Mouse (Mus musculus) CH12.LX (cell line): ENCODE measurements around the gene Rlf. TPM values are rescaled to one million over a fixed set of nuclear protein-coding genes. Genes with fewer than 3 reads are reported as not detected.

Experiments
- DNase-seq: peaks from one replicate; pipeline ENCODE4 v3.0.0-alpha.2; 2013; ENCODE audit errors: extremely low read depth
- H3K27ac ChIP-seq: 2 replicates; pipeline ENCODE4 v1.5.1; 2012; ENCODE audit warnings: low read depth, mild to moderate bottlenecking, control low read depth, moderate library complexity; ENCODE audit not compliant: insufficient read depth
- H3K27me3 ChIP-seq: replicated peaks from 2 replicates; pipeline ENCODE3; 2012; ENCODE audit warnings: inconsistent platforms
- H3K36me3 ChIP-seq, 2 experiments: replicated peaks in 1 of 2; 2 replicates each; pipeline versions ENCODE3 to v1.6.1; 2012; ENCODE audit warnings: inconsistent platforms in 1 of 2, low read length in 1 of 2, mild to moderate bottlenecking in 1 of 2, mixed read lengths in 1 of 2, moderate library complexity in 1 of 2; ENCODE audit not compliant: control insufficient read depth in 1 of 2, insufficient read depth in 1 of 2
- H3K4me1 ChIP-seq, 2 experiments: 2 replicates each; pipeline ENCODE4 v1.6.1; 2012; ENCODE audit warnings: inconsistent platforms in 1 of 2, moderate library complexity in 1 of 2; ENCODE audit not compliant: insufficient read depth in 2 of 2, control insufficient read depth in 1 of 2
- H3K4me2 ChIP-seq: 2 replicates; pipeline ENCODE4 v1.6.1; 2012; ENCODE audit warnings: low read depth, mild to moderate bottlenecking, control low read depth; ENCODE audit not compliant: poor library complexity, insufficient read depth, severe bottlenecking
- H3K4me3 ChIP-seq, 3 experiments: fragments of 150-350 bp in 1 of 3; sonication (generic) in 1 of 3; replicated peaks in 1 of 3; 2 replicates each; pipeline versions ENCODE3 to v1.5.1; 2011 to 2012; ENCODE audit warnings: low read depth in 2 of 3, low read length in 2 of 3, mild to moderate bottlenecking in 2 of 3, moderate library complexity in 2 of 3, control low read depth in 1 of 3, improper control_type of control experiment in 1 of 3, inconsistent platforms in 1 of 3, mixed read lengths in 1 of 3; ENCODE audit not compliant: poor library complexity in 1 of 3
- H3K79me2 ChIP-seq: replicated peaks from 2 replicates; pipeline ENCODE4 v1.6.1; 2012; ENCODE audit warnings: mild to moderate bottlenecking, moderate library complexity; ENCODE audit not compliant: control insufficient read depth, poor library complexity, insufficient read depth, severe bottlenecking; ENCODE audit errors: extremely low read depth
- H3K9ac ChIP-seq: 2 replicates; pipeline ENCODE4 v1.6.1; 2012; ENCODE audit warnings: low read depth, mild to moderate bottlenecking, control low read depth, moderate library complexity; ENCODE audit not compliant: insufficient read depth
- H3K9me3 ChIP-seq: replicated peaks from 2 replicates; pipeline ENCODE3; 2012; ENCODE audit warnings: low read length, inconsistent platforms, mixed read lengths
- BHLHE40 ChIP-seq: IDR thresholded peaks from 2 replicates; pipeline ENCODE4 v1.6.1; 2011; ENCODE audit warnings: mild to moderate bottlenecking, low read depth, low read length, improper control_type of control experiment
- CHD1 ChIP-seq: IDR thresholded peaks from 2 replicates; pipeline ENCODE4 v1.6.1; 2012; ENCODE audit warnings: low read depth, low read length, improper control_type of control experiment, inconsistent platforms
- CHD2 ChIP-seq: IDR thresholded peaks from 2 replicates; pipeline ENCODE4 v1.6.1; 2011; ENCODE audit warnings: low read length, improper control_type of control experiment
- CTCF ChIP-seq, 2 experiments: IDR thresholded peaks in 1 of 2; conservative IDR thresholded peaks in 1 of 2; 2 replicates each; pipeline ENCODE4 v1.5.1; 2011 to 2012; ENCODE audit warnings: low read depth in 2 of 2, low read length in 2 of 2, improper control_type of control experiment in 1 of 2, inconsistent platforms in 1 of 2, mild to moderate bottlenecking in 1 of 2, moderate library complexity in 1 of 2
- E2F4 ChIP-seq: IDR thresholded peaks from 2 replicates; pipeline ENCODE4 v1.6.1; 2011; ENCODE audit warnings: low read depth, low read length, improper control_type of control experiment; ENCODE audit not compliant: insufficient replicate concordance
- ELF1 ChIP-seq: IDR thresholded peaks from 2 replicates; pipeline ENCODE4 v1.6.1; 2014; ENCODE audit warnings: low read depth, mild to moderate bottlenecking, inconsistent platforms, low read length, improper control_type of control experiment
- EP300 ChIP-seq: IDR thresholded peaks from 2 replicates; pipeline ENCODE4 v1.6.1; 2011; ENCODE audit warnings: low read length, improper control_type of control experiment
- ETS1 ChIP-seq: conservative IDR thresholded peaks from 2 replicates; pipeline ENCODE4 v1.6.1; 2012; ENCODE audit warnings: low read depth, mild to moderate bottlenecking, inconsistent platforms, low read length, improper control_type of control experiment, moderate library complexity
- HCFC1 ChIP-seq: IDR thresholded peaks from 2 replicates; pipeline ENCODE4 v1.6.1; 2012; ENCODE audit warnings: low read depth, mild to moderate bottlenecking, inconsistent platforms, low read length, improper control_type of control experiment
- IRF4 ChIP-seq: IDR thresholded peaks from 2 replicates; pipeline ENCODE4 v1.6.1; 2014; ENCODE audit warnings: low read depth, mild to moderate bottlenecking, inconsistent platforms, low read length, improper control_type of control experiment
- JUND ChIP-seq: conservative IDR thresholded peaks from 2 replicates; pipeline ENCODE4 v1.6.1; 2011; ENCODE audit warnings: low read depth, low read length, improper control_type of control experiment
- KAT2A ChIP-seq: IDR thresholded peaks from 2 replicates; pipeline ENCODE4 v1.6.1; 2012; ENCODE audit warnings: low read length, improper control_type of control experiment, inconsistent platforms; ENCODE audit not compliant: insufficient replicate concordance
- MAFK ChIP-seq: IDR thresholded peaks from 2 replicates; pipeline ENCODE4 v1.6.1; 2011; ENCODE audit warnings: low read length, improper control_type of control experiment; ENCODE audit not compliant: insufficient replicate concordance
- MAZ ChIP-seq: IDR thresholded peaks from 2 replicates; pipeline ENCODE4 v1.6.1; 2012; ENCODE audit warnings: low read depth, mild to moderate bottlenecking, inconsistent platforms, low read length, improper control_type of control experiment, moderate library complexity
- MEF2A ChIP-seq: IDR thresholded peaks from 2 replicates; pipeline ENCODE4 v1.6.1; 2014; ENCODE audit warnings: low read depth, mild to moderate bottlenecking, inconsistent platforms, low read length, improper control_type of control experiment, borderline replicate concordance
- MYC ChIP-seq: IDR thresholded peaks from 2 replicates; pipeline ENCODE4 v1.6.1; 2011; ENCODE audit warnings: low read depth, mild to moderate bottlenecking, improper control_type of control experiment, low read length
- NRF1 ChIP-seq: IDR thresholded peaks from 2 replicates; pipeline ENCODE4 v1.6.1; 2014; ENCODE audit warnings: low read depth, mild to moderate bottlenecking, inconsistent platforms, low read length, improper control_type of control experiment, moderate library complexity
- PAX5 ChIP-seq: IDR thresholded peaks from 2 replicates; pipeline ENCODE4 v1.6.1; 2012; ENCODE audit warnings: low read length, inconsistent platforms, mixed read lengths
- POLR2A ChIP-seq: IDR thresholded peaks from 2 replicates; pipeline ENCODE4 v1.6.1; 2011; ENCODE audit warnings: low read depth, mild to moderate bottlenecking, improper control_type of control experiment, low read length
- POLR2AphosphoS2 ChIP-seq: IDR thresholded peaks from 2 replicates; pipeline ENCODE4 v1.6.1; 2011; ENCODE audit warnings: low read depth, low read length, improper control_type of control experiment
- RCOR1 ChIP-seq: conservative IDR thresholded peaks from 2 replicates; pipeline ENCODE4 v1.6.1; 2012; ENCODE audit warnings: low read depth, mild to moderate bottlenecking, inconsistent platforms, low read length, improper control_type of control experiment
- SIN3A ChIP-seq: IDR thresholded peaks from 2 replicates; pipeline ENCODE4 v1.6.1; 2012; ENCODE audit warnings: low read length, improper control_type of control experiment, inconsistent platforms
- SMC3 ChIP-seq: IDR thresholded peaks from 2 replicates; pipeline ENCODE4 v1.6.1; 2011; ENCODE audit warnings: low read depth, low read length, improper control_type of control experiment
- TBP ChIP-seq: conservative IDR thresholded peaks from 2 replicates; pipeline ENCODE4 v1.6.1; 2011; ENCODE audit warnings: low read depth, low read length, improper control_type of control experiment
- TCF12 ChIP-seq: IDR thresholded peaks from 2 replicates; pipeline ENCODE4 v1.6.1; 2014; ENCODE audit warnings: low read depth, mild to moderate bottlenecking, inconsistent platforms, low read length, improper control_type of control experiment
- UBTF ChIP-seq: IDR thresholded peaks from 2 replicates; pipeline ENCODE4 v1.6.1; 2012; ENCODE audit warnings: low read depth, mild to moderate bottlenecking, inconsistent platforms, low read length, improper control_type of control experiment, moderate library complexity
- USF2 ChIP-seq: conservative IDR thresholded peaks from 2 replicates; pipeline ENCODE4 v1.6.1; 2011; ENCODE audit warnings: low read depth, low read length, improper control_type of control experiment
- ZKSCAN1 ChIP-seq: IDR thresholded peaks from 2 replicates; pipeline ENCODE4 v1.6.1; 2012; ENCODE audit warnings: low read depth, inconsistent platforms, low read length, improper control_type of control experiment, borderline replicate concordance
- ZMIZ1 ChIP-seq: IDR thresholded peaks from 2 replicates; pipeline ENCODE4 v1.6.1; 2012; ENCODE audit warnings: low read depth, mild to moderate bottlenecking, inconsistent platforms, low read length, improper control_type of control experiment
- ZNF384 ChIP-seq: IDR thresholded peaks from 2 replicates; pipeline ENCODE4 v1.6.1; 2012; ENCODE audit warnings: low read depth, low read length, improper control_type of control experiment, inconsistent platforms
- dilution Hi-C: fragments of 300-500 bp; cut with MboI; formaldehyde crosslinking; loops from 2 replicates; pipeline ENCODE4 v1.14.3; 2020; ENCODE audit warnings: low sequenced_read_pairs; ENCODE audit not compliant: extremely low pct_unique_long_range_greater_than_20kb, extremely low pct_ligation_motif_present
- in situ Hi-C: fragments of 300-500 bp; cut with MboI; formaldehyde crosslinking; loops from 3 replicates; pipeline ENCODE4 v1.14.3; 2019; ENCODE audit warnings: low sequenced_read_pairs, low pct_ligation_motif_present, low pct_unique_long_range_greater_than_20kb, mixed read lengths
- polyA plus RNA-seq: library from polyadenylated mRNA; unstranded; fragments of >175 nt; gene quantifications from 2 replicates; pipeline ENCODE4 v1.2.1, GENCODE M21; 2012; ENCODE audit warnings: low read depth; ENCODE audit not compliant: insufficient read length
- total RNA-seq, 2 experiments: library from RNA; depleted of rRNA; stranded (reverse); fragments of 300-350 nt in 1 of 2; fragments of >200 nt in 1 of 2; gene quantifications; 2 replicates each; pipeline ENCODE4 v1.2.3; 2012 to 2014

Rlf gene
- total and polyA plus RNA-seq, 3 experiments, result 9.4 to 25.5 (median 17.4) TPM

DNA sequence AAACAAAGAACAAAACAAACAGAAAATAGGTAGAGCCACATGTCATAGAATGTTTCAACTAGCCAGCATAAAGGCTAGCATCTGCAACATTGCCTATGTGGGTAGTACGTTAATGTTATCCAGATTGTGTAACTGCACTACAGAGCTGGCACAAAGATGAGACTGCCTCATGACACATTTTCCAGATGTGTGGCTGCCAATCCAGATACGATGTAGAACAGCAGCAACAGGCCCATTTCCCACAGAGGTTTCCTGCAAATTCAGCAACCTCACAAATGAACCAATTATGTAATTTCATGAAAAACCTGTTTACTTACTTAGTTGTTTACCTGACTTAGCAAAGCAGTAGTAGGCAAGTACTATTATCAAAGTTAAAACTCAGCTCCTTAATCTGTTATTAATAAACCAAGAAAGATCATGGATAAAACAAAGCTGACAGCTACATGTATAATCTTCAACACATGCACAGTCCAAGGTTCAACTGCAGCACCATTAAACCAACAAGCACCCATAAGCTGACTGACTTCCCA is 51.3 kb downstream of the Rlf start:
- no peak for TF ChIP-seq UBTF
- TF ChIP-seq PAX5, result no peak
- TF ChIP-seq KAT2A, result no peak
- TF ChIP-seq SMC3, result no peak
- no peak for TF ChIP-seq MYC
- TF ChIP-seq JUND, result no peak
- TF ChIP-seq IRF4, result no peak
- no peak for TF ChIP-seq ZKSCAN1
- TF ChIP-seq ELF1, result no peak
- TF ChIP-seq USF2, result no peak
- no peak for TF ChIP-seq CHD1
- no peak for TF ChIP-seq MAZ
- TF ChIP-seq POLR2A, result no peak
- no peak for TF ChIP-seq HCFC1
- TF ChIP-seq E2F4, result no peak
- TF ChIP-seq ZNF384, result no peak
- no peak for TF ChIP-seq BHLHE40
- no peak for TF ChIP-seq TBP
- TF ChIP-seq RCOR1, result no peak
- TF ChIP-seq CTCF (conservative IDR thresholded peaks at IDR 0.05 in 1 of 2, IDR thresholded peaks at IDR 0.05 in 1 of 2; ENCODE audit: low read depth in 2 of 2, low read length in 2 of 2), result no peak
- Histone ChIP-seq H3K9ac (no peak overlapping the region), H3K79me2 (no peaks in the 10 kb centered on the region), H3K9me3 (no peaks in the 10 kb centered on the region), H3K27ac (no peak overlapping the region), H3K27me3 (no peaks in the 10 kb centered on the region), H3K36me3 (peaks cover 17 to 68% of the 10 kb centered on the region in 2 experiments), H3K4me2 (no peak overlapping the region), H3K4me1 (no peaks in the 10 kb centered on the region), H3K4me3 (no peak overlapping the region)
- in situ Hi-C loops (no loop called here), dilution Hi-C loops (no loop called here)
- no peak for DNase-seq

DNA sequence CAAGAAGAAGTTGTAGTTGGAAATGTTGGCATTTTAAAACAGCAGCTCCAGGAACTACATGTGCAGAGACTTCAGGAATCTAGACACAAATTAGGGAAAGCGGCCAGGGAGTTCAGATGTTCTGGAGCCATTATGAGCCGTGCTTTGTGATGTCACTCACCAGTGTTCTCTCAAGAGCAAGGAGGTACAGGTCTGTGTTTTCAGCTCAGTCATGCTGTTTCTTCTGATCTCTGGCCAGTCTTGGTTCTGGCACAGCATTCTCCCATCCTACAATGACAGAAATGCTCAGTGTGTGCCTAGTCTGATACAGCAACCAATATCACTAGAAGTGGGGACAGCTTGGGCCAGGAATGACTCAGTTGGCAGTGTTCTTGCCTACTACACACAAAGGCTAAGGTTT is 105.8 kb downstream of the Rlf start, which contains the start of gene Tmco2:
Tmco2 (minus strand) TSS at position 101 of the 400 bp plus-strand sequence.
- Histone ChIP-seq H3K4me1 (no peaks in the 10 kb centered on the region), H3K79me2 (no peaks in the 10 kb centered on the region), H3K36me3 (no peaks in the 10 kb centered on the region), H3K27me3 (peaks cover 37% of the 10 kb centered on the region), H3K9me3 (no peaks in the 10 kb centered on the region), H3K9ac (no peak within 1 kb of the TSS), H3K4me2 (no peak within 1 kb of the TSS), H3K4me3 (no peak within 1 kb of the TSS), H3K27ac (no peak within 1 kb of the TSS)
- TF ChIP-seq ETS1, result no peak
- TF ChIP-seq POLR2AphosphoS2, result no peak
- no peak for TF ChIP-seq ZMIZ1
- TF ChIP-seq MEF2A, result no peak
- no peak for TF ChIP-seq MAFK
- no peak for TF ChIP-seq CHD2
- TF ChIP-seq SIN3A, result no peak
- no peak for TF ChIP-seq UBTF
- no peak for TF ChIP-seq TCF12
- no peak for TF ChIP-seq USF2
- no peak for TF ChIP-seq KAT2A
- no peak for TF ChIP-seq IRF4
- TF ChIP-seq SMC3, result no peak
- no peak for TF ChIP-seq EP300
- no peak for TF ChIP-seq POLR2A
- TF ChIP-seq ZKSCAN1, result no peak
- no peak for TF ChIP-seq NRF1
- TF ChIP-seq ZNF384, result no peak
- in situ Hi-C loops (no loop called here), dilution Hi-C loops (no loop called here)
- DNase-seq, result no peak
